Mouse (Mus musculus) midbrain, embryonic 16.5 days (tissue): ENCODE results near the gene E2f6. TPM values are rescaled to one million over a fixed set of nuclear protein-coding genes. Genes with fewer than 3 reads are reported as not detected.

ENCODE experiments used
- ATAC-seq: fragments of 200-750 bp; cut with Nextera tagmentation; 2 replicates; pipeline ENCODE4 v1.8.0; 2017; ENCODE audit warnings: moderate TSS enrichment
- H3K27ac ChIP-seq: fragments of 300-500 bp; sonication (generic); 2 replicates; pipeline ENCODE4 v1.5.1; 2014; ENCODE audit warnings: mild to moderate bottlenecking, low read length, mixed read lengths
- H3K27me3 ChIP-seq: fragments of 300-500 bp; sonication (generic); 2 replicates; pipeline ENCODE4 v1.6.1; 2014; ENCODE audit warnings: low read depth, low read length, mixed read lengths; ENCODE audit not compliant: control insufficient read depth, insufficient read depth
- H3K36me3 ChIP-seq: fragments of 300-500 bp; sonication (generic); 2 replicates; pipeline ENCODE4 v1.6.1; 2014; ENCODE audit warnings: mild to moderate bottlenecking, low read length, moderate library complexity, mixed read lengths; ENCODE audit not compliant: control insufficient read depth, insufficient read depth
- H3K4me1 ChIP-seq: fragments of 300-500 bp; sonication (generic); 2 replicates; pipeline ENCODE4 v1.6.1; 2014; ENCODE audit warnings: mild to moderate bottlenecking, low read length, mixed read lengths; ENCODE audit not compliant: control insufficient read depth, insufficient read depth
- H3K4me2 ChIP-seq: fragments of 300-500 bp; sonication (generic); 2 replicates; pipeline ENCODE4 v1.6.1; 2014; ENCODE audit warnings: mild to moderate bottlenecking, low read length, mixed read lengths
- H3K4me3 ChIP-seq: fragments of 300-500 bp; sonication (generic); 2 replicates; pipeline ENCODE4 v1.5.1; 2014; ENCODE audit warnings: low read depth, mild to moderate bottlenecking, low read length, moderate library complexity, mixed read lengths
- H3K9ac ChIP-seq: fragments of 300-500 bp; sonication (generic); 2 replicates; pipeline ENCODE4 v1.6.1; 2014; ENCODE audit warnings: low read depth, low read length, mixed read lengths
- H3K9me3 ChIP-seq: fragments of 300-500 bp; sonication (generic); replicated peaks from 2 replicates; pipeline ENCODE4 v1.6.1; 2014; ENCODE audit warnings: mild to moderate bottlenecking, low read length, mixed read lengths; ENCODE audit not compliant: control insufficient read depth, poor library complexity, severe bottlenecking
- WGBS: fragments of 180-500 bp; shearing (Covaris S2); extraction: QIAGEN DNeasy Blood & Tissue Kit; methylation state at CpG from one replicate; pipeline ENCODE4 v1.1.7; 2014; 5-methylcytosine and 5-hydroxymethylcytosine counted together
- polyA plus RNA-seq: library from polyadenylated mRNA; unstranded; fragments of >200 nt; fragmentation: Nextera tagmentation; extraction: Ambion mirVana; gene quantifications from 2 replicates; pipeline ENCODE4 v1.2.1, GENCODE M21; 2015

The E2f6 gene
- polyA plus RNA-seq = 23.7 and 26.8 TPM in 2 replicates

DNA sequence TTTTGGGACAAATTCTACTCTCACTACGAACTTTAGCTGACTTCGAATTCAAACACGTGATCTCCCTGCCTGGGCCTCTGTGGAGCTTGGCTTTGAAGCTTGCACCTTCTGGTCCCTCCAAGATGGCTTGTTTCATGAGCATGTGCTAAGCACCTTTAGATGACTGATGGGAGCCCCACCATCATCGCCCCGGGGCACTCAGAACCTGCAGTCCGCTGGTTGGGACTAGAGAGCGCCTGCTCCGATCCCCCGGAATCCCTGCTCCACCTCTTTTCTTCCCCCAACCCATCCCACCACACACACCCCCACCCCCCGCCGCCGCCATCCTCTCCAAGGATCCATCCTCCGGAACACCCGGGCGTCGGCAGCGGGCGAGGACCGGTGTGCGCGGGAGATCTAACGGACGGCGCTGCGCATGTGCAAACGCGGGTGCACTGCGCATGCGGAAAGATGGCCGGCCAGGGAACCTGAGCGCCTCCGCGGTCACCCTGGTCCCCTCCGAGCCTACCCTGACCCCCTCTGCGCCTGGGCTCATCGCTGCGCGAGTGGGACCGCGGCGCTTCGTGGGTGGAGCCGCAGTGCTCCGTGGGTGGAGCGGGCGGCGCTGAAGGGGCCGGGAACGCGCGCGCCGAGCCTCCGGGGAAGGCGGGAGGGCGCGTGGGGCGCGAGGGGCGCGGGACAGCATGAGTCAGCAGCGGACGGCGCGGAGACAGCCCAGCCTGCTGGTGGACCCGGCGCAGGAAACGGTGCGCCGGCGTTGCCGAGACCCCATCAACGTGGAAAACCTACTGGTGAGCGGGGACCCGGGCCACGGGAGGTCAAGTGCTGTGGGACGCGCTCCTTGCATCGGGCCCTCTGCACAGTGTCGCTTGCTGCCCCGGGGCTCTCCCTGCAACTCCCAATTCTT lies at the start of gene E2f6:
E2f6 (plus strand) TSS at position 439 of the 907 bp plus-strand sequence.
- Histone ChIP-seq H3K4me2 (peak within 1 kb of the TSS; percentile 87), H3K27me3 (no peaks in the 10 kb centered on the region), H3K9me3 (no peaks in the 10 kb centered on the region), H3K36me3 (no peaks in the 10 kb centered on the region), H3K4me1 (peaks cover 17% of the 10 kb centered on the region), H3K27ac (peak within 1 kb of the TSS; percentile 75), H3K4me3 (peak within 1 kb of the TSS; percentile 81), H3K9ac (peak within 1 kb of the TSS; percentile 91)
- 5% methylated on average over 74 of the region's 81 CpGs for WGBS
- peak; percentile 88 for ATAC-seq

DNA sequence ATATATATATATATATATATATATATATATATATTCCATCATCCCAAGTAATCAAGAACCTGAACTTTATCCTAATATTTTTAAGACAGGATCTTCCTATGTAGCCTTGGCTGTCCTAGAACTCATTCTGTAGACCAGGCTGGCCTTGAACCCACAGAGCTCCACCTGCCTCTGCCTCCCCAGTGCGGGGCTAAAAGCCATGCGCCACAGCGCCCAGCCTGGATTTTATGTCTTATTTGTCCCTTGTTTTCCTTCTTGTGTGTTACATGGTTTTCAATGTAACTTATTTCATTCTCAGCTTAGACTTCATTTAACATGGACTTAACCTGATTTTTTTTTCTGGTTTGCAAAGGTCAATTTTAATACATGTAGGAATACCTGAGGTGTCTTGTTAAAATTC lies 49.3 kb upstream of the E2f6 start:
- H3K9me3 ChIP-seq = no peaks in the 10 kb centered on the region
- H3K36me3 ChIP-seq = no peaks in the 10 kb centered on the region
- H3K9ac ChIP-seq = no peak overlapping the region
- WGBS = 98% methylated on average over 3 of the region's 3 CpGs
- H3K4me3 ChIP-seq = no peak overlapping the region
- ATAC-seq = no peak
- H3K27ac ChIP-seq = no peak overlapping the region
- H3K4me2 ChIP-seq = no peak overlapping the region
- H3K4me1 ChIP-seq = no peaks in the 10 kb centered on the region
- H3K27me3 ChIP-seq = no peaks in the 10 kb centered on the region

DNA sequence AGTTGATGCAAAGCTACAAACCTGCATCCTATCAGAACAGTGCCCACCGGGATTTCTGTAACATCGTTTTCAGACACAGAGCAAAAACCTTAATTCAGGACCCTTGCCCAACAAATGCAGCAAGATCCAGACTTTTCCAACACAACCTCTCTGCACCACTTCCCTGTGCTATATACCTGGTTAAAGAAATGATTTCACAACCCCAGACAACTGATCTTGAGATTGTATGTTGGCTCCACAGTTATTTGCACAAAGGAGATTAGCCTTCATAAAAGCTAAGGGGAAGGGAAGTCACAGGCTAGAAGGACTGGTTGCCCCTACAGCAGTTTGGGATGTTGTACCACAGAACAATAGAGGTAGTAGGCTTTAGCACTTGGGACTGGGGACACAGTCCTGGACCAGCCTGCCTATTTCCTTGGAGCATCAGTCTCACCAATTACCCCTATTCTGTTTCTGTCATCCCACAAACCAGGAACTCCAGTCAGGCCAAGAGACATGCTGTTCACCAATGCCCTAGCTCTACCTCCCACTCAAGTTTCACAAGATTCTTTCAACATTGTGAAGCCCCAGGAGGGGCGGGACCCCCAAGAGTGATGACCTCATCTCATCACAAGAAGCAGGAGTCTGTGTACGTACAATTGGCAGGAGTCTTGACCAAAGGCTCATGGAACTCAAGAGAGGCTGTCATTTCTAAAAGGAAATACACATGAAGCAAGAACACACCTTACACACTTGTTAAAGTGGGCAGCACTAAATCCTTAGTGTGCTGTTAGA lies 46.9 kb upstream of the E2f6 start:
- no peak for ATAC-seq
- Histone ChIP-seq H3K4me2 (no peak overlapping the region), H3K9ac (no peak overlapping the region), H3K9me3 (no peaks in the 10 kb centered on the region), H3K4me1 (no peaks in the 10 kb centered on the region), H3K27me3 (no peaks in the 10 kb centered on the region), H3K4me3 (no peak overlapping the region), H3K27ac (no peak overlapping the region), H3K36me3 (no peaks in the 10 kb centered on the region)
- WGBS = 88% methylated on average over 4 of the region's 4 CpGs

DNA sequence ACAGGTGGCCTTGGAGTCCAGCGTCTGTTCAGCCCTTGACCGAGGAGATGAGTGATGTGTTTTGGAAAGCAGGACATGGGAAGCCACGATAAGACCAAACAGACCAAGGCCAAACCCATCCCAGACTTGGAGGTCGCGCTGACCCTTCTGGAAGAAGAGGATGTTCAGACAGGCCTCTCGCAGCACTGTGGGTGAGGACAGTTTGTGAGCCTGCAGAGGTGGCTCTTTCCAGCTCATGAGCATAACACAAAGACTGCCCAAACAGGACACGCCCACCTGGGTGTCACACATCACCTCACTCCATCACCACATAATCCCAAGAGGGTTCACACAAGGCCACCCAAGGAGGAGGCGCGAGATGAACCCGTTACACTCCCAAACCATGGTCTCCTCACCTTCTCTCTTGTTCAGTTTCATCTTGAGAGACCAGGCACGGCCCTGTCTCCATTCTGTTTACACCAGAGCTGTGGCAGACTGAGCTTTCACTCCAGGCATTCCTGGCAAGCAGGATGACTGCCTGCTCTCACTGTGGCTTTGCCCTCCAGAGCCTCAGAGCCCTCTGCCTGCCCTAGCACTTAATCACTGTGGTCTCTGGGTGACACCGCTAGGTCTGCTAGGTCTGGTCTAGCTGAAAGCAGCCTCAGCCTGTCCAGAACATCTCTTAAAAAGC lies 45.9 kb upstream of the E2f6 start:
- WGBS = 78% methylated on average over 12 of the region's 12 CpGs
- no peaks in the 10 kb centered on the region for H3K36me3 ChIP-seq
- ATAC-seq = no peak
- no peaks in the 10 kb centered on the region for H3K9me3 ChIP-seq
- no peaks in the 10 kb centered on the region for H3K27me3 ChIP-seq
- no peak overlapping the region for H3K4me3 ChIP-seq
- H3K27ac ChIP-seq = no peak overlapping the region
- no peaks in the 10 kb centered on the region for H3K4me1 ChIP-seq
- H3K9ac ChIP-seq = no peak overlapping the region
- H3K4me2 ChIP-seq = no peak overlapping the region

DNA sequence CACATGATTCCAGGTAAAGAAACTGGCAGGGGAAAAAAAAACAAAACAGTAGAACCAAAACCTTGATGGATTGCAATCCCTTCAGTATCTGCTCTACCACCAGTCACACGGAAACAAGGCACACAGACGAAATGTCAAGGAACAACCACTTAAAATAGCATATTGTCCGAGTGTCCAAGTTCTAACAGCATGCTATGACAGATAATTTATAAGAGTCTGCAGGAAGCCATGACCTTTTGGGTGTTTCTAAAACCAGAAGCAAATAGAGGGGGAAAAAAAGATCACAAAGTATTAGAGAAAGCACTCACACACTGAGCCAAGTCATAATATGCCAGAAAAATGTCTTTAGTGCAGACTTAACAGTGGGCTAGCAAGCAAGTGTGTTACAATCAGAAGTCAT lies 42.5 kb upstream of the E2f6 start:
- no peak for ATAC-seq
- Histone ChIP-seq H3K36me3 (no peaks in the 10 kb centered on the region), H3K9me3 (no peaks in the 10 kb centered on the region), H3K4me3 (no peak overlapping the region), H3K27ac (no peak overlapping the region), H3K9ac (no peak overlapping the region), H3K4me1 (no peaks in the 10 kb centered on the region), H3K4me2 (no peak overlapping the region), H3K27me3 (no peaks in the 10 kb centered on the region)
- WGBS = 79% methylated on average over 3 of the region's 3 CpGs

DNA sequence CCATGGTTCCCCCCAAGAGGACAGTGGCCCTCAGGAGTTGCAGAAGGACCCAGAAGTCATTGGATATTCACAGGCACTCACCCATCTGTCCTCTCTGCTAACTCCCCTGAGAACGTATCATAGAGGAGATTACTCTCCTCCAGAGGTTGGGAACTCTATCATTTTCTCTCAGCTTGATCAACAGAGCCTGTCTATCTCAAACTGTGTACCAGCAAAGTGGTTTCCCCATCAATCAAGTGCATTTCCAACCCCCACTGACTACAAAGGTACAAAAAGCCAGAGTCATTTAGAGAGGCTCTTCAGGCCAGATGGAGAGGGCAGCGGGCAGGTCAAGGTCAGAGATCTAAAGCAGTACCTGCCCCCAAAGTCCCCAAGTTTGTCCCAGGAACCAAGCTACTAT lies 42.1 kb upstream of the E2f6 start:
- no peaks in the 10 kb centered on the region for H3K27me3 ChIP-seq
- H3K4me1 ChIP-seq = no peaks in the 10 kb centered on the region
- no peak overlapping the region for H3K9ac ChIP-seq
- H3K4me3 ChIP-seq = no peak overlapping the region
- no peak for ATAC-seq
- H3K27ac ChIP-seq = no peak overlapping the region
- H3K9me3 ChIP-seq = no peaks in the 10 kb centered on the region
- 78% methylated on average over 2 of the region's 2 CpGs for WGBS
- no peaks in the 10 kb centered on the region for H3K36me3 ChIP-seq
- H3K4me2 ChIP-seq = no peak overlapping the region

DNA sequence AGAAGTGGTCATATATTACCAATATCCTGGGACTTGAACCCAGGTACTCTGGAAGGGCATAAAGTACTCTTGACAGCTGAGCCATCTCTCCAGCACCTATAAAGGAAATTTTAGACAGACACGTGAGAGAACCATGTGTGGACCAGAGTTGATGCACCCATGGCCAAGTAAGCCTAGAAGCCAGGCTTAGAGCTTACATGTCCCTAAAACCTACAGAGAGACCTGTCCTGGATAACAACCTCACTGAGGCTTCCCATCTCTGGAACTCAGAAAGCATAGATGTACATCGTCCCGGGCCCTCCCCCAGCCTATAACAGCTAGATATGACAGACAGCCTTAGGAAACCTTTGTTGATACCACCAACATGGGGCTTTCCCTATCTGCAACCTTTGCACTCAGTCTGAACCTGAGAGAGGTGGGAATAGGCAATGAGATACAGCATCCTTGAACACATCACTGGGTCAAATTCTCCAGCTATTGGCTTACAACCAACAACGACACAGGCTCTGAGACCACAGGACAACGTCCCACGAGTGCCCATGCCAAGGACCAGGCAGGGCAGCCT lies 41.1 kb upstream of the E2f6 start:
- Histone ChIP-seq H3K9ac (no peak overlapping the region), H3K27me3 (no peaks in the 10 kb centered on the region), H3K4me3 (no peak overlapping the region), H3K27ac (no peak overlapping the region), H3K9me3 (no peaks in the 10 kb centered on the region), H3K4me2 (no peak overlapping the region), H3K4me1 (no peaks in the 10 kb centered on the region), H3K36me3 (no peaks in the 10 kb centered on the region)
- 95% methylated on average over 6 of the region's 6 CpGs for WGBS
- no peak for ATAC-seq

DNA sequence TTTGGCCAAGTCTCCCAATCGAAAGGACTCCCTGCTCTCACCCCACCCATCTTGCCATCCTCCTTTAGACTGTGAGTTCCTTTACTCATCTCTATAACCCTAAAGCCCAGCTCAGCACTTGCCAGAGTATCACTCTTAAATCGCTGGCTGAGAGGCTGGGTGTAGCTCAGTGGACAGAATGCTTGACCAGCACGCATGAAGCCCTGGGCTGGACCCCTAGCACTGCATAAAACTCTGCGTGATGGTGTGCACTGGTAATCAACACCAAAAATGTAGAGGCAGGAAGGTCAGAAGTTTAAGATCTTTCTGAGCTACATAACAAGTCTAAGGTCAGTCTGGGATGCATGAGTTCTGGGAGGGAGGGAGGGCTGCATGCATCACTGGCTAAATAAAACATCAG lies 36.2 kb upstream of the E2f6 start:
- Histone ChIP-seq H3K27me3 (no peaks in the 10 kb centered on the region), H3K36me3 (no peaks in the 10 kb centered on the region), H3K4me2 (no peak overlapping the region), H3K9ac (no peak overlapping the region), H3K4me3 (no peak overlapping the region), H3K27ac (no peak overlapping the region), H3K4me1 (no peaks in the 10 kb centered on the region), H3K9me3 (no peaks in the 10 kb centered on the region)
- no peak for ATAC-seq
- WGBS = 96% methylated on average over 4 of the region's 4 CpGs
